Mouse (Mus musculus) CD4-positive, CD25-positive, alpha-beta regulatory T cell, adult 4 months (primary cell): ENCODE results near the gene Lbx1. TPM values are rescaled to one million over a fixed set of nuclear protein-coding genes. Genes with fewer than 3 reads are reported as not detected.

ENCODE experiments used
- ATAC-seq: one replicate; pipeline ENCODE4 v1.8.0; 2017
- polyA plus RNA-seq, 2 experiments: library from polyadenylated mRNA; unstranded; fragments of 100-300 nt; shearing (Covaris generic); gene quantifications; one replicate each; pipeline ENCODE4 v1.2.1; 2017

Lbx1 gene
- polyA plus RNA-seq, 2 experiments from 2014 or later = not detected

DNA sequence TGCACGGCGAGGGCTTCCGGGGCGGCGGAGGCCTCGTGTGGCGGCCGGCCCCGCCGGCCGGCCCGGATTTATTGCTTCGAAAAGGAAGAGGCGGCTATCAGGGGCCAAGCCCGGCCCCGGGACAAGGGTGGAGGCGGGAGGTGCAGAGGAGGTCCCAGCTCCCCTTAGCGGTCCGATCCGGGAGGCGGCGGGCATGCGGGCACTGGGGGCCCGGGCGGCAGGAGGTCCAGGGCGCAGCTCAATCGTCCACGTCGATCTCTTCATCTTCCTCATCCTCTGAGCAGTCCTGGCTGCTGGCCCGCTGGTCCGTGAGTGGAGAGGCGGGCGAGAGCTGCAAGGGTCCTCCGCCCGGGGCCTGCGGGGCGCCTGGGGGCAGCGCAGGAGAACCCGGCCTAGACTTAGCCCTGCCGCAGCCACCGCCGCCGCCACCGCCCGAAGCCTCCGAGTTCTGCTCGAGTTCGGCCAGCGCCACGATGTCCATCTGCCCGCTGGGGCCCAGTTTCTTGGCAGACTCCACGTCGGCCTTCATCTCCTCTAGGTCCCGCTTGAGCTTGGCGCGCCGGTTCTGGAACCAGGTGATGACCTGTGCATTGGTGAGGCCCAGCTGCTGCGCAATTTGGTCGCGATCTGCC lies 2.0 kb downstream of the Lbx1 start:
- no peak for ATAC-seq

DNA sequence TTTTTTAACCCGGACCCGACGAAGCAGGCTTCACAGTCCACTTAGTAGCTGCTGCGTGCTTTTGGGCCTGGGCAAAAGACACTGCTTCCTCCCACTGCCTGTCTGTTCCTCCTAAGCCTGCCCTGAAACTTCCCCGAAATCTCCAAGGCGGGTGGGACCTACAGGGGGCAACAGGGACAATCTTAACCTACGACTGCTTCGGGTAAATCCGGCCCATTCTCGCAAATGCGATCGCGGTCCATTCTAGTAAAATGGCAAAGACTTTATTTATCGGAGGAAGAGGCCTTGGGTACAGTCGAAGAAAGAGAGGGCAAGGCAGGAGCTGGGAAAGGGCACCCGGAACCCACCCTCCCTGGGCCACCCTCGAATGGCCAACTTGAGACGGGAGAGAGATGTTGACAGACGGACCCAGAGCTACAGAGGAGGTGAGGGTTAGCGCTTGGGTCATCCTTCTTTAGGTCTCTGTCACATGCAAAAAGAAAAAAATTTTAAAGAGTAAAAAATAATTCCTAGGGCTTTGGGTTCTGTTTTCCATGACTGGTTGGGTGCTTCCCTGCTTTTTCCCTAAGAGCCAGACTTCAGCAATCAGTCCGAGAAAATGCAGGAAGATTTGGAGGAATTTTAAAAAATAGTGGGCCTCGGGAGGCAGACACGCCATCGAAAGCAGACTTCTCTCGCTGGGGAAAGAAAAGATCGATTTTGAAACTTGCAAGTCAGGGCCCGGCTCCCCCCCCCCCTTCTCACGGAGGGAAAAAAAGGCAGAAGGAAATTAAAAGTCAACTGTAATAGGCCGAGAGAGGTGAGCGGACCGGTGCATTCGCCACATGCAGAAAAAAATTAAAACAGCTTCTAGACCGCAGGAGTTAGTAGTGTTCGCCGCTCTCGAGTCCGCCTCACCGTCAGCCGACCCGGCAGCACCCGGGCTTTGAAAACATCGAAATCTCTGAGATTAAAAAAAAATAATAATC lies 2.9 kb downstream of the Lbx1 start:
- ATAC-seq = no peak

DNA sequence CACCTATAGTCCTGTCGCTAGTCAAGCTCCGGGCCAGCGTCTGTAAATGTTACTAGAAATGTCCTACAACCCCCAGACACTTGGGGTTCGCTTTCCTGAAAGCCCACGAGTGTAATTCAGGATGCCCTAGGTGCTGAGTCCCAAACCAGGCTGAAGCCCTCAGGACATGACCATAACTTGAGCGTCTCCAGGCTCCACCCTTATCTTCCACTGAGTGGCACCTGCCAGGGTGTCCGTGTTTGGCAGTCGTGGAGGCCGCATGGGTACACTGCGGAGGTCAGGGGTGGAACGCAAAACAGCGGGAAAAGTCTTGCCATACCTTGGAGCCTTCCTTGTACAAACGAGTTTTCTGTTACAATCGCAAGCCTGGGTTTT lies 3.6 kb downstream of the Lbx1 start:
- ATAC-seq = no peak

DNA sequence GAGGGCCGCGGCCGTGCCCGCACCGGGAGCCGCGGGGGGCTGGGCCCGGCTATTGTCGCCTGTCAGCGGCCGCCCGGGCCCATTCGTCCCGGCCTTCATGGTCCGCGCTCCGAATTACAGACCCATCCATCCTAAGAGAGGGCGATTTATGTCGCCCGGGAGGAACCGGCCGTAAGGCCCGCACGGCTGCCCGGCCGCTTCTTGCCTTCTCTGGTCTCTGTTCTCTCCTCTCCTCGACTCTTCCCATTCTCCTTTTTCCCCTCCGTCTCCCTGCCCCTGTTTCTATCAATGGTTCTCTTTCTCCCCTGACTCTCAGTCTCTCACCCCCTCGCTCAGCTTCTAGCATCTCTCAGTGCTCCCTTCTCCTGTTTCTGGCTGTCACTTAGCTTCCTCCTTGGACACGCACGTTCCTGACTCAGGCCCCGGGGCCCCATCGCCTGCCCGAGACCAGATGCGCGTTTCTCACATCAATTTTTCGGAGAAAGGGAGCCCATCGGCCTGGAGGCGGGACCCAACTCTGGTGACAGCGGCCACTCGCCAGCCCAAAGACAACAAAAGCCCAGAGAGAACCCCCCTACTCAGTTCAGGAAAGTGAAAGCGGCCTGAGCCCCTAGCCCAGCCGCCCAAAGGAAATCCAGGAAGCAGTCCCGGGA lies 4.1 kb downstream of the Lbx1 start:
- ATAC-seq = no peak

DNA sequence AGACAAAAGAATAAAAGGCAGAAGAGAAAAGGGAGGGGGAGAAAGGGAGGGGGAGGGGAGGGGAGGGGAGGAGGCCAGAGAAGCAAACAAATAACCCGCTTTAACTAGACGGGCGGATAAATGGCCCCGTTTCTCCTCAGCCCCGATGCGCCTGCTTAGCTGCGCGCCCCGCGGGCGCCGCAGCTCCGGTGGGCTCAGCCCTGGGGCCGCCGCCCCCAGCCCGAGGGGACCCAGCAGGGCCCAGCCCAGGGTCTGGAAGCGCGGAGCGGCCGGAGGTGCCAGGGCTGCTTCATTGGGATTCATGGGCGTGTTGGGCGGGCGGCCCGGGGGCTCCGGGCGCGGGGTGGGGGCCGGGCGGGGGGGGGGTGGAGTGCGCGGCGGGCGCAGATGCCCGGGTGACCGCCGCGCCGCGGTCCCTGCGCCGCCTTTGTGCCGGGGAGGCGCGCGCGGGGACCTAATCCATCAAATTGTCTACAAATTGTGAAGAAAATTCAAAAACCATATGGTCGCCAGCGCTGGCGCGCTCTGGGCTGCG lies 4.7 kb downstream of the Lbx1 start:
- ATAC-seq = no peak

DNA sequence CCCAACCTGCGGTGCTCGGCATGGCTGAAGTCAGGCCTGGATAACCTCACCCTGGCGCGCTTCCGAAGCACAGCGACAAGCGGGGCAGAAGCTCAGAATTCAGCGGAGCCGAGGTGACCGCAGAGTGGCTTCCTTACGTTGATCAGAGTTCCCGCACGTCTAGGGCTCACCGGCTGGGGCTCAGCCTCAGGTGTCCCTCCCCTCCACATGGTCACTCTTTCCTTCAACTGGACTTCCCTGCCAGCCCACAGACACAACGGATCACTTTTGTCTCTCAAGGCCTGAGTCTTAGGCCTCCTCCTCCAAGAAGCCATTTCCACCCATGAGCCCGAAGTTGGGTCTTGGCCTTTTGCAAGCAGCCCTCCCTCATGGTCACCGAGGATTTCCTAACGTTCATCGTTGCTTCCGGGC lies 5.4 kb downstream of the Lbx1 start:
- no peak for ATAC-seq

DNA sequence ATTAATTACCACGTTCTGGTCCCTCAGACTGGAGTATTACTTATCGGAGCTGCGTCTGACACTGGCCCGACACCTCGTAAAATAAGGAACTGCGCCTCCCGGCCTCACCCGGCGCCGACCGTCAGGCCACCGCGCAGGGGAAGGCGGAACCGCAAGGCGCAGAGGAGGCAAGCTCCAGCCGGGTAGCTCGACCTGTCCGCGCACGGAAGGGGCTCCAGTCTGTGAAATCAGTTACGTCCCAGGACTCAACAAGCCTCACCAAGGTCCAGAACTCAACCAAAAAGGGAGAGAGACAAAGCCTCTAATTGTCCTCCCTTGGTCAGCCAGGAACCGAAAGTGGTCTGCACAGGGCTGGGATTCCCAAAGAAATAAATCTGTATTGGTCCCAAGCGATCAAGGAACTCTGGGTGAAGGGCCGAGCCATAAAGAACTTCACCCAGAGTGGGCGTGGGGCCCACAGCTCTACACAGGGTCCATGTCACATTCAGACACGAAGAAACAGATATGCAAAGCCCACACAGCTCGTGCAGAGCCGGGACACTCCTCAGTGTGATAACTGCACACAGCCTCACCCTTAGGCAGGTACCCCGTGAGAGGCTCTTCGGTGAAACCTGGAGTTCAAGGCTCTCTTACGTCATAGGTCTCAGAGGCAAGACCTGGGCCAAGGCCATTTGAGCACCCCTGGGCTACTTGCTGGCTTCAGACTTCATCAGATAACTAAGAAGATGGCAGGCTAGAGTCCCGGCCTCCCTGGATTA lies 6.1 kb downstream of the Lbx1 start:
- no peak for ATAC-seq

DNA sequence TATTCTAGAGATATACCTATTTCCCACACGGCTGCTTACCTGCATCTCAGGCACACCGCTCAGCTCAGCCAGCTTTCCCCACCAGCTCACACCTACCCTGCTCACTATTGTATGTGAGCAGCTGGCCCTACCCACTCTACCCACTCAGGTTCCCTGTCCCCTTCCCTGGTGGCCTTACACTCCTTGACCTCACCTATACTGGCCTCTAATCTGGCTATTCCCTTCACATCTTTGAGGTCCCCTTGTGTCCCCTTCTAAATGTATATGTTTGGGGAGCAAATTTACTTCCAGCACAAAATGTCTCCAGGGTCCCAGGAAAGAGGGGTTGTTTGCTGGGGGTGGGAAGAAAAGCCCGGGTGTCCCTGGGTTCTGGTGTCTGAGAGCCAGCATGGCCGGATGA lies 6.8 kb downstream of the Lbx1 start:
- ATAC-seq = no peak

DNA sequence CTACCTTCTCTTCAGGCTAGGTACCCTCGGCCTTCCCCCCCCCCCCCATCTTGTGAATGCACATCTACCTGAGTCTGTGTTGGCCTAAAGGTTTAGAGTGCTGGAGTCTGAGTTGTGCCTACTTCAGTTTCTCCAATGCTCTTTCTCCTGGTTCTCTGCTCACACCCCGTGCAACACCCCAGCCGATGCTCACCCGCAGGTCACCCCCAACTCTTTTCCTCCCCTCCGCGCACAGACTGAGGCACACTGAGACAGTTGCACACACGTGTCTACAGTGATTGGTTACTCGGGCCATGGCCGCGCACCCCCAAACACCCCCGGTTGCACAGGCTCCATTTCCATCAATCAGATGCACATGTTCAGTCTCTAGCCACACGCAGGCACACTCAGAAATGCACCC lies 7.5 kb downstream of the Lbx1 start:
- no peak for ATAC-seq

DNA sequence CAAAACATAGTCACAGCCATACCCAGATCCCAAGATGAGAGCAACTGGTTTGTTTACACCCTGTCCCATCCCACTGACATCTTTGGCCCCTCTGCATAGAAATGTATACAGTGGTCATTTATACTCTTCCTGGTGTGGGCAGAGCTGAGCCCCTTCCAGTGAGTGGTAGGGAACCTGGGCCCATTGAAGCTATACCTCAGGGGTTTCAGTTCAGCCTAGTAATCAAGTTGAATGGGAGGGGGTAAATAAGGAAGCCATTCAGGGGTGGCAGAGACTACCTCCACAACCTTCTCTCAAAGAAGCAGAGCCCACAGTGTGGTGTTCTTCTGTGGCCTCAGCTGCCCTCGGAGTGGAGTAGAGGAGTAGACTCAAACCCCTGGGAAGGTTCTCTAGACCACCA lies 7.9 kb downstream of the Lbx1 start:
- no peak for ATAC-seq

DNA sequence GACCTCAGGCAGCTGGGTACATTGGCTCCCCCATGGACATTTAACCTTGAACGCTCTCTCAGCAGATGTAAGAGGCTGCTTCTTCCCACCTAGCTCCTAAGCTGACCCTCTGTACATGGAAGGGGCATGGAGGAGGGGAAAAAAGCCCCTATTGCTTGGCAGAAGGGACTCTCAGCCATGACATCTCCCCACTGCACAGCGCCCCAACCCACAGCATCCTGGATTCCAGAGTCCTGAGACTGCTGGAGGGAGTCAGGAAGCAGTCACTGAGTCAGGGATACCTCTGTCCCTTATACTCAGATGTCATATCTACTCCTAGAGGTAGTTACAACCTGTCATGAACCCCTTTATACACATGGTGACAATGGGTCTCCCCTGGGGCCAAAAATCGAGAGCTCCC lies 8.6 kb downstream of the Lbx1 start:
- no peak for ATAC-seq

DNA sequence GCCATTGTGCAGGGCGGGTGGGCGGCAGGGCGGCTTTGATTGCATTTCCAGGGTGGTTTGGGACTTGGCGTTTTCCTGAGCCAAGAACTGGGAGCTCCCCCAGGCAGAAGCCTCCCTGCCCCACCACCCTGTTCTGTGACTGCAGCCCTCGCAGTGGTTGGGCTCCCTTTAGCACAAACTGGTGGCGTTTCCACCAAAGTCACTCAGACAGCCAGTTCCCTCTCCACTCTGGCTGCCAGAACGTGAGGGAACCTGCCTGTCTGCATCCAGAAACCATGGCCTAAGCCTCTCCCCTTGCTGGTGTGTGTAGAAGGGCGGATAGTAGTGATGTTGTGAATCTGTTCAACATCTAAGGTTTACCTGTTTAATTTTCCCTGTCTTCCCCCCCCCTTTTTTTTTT lies 9.4 kb downstream of the Lbx1 start:
- no peak for ATAC-seq

DNA sequence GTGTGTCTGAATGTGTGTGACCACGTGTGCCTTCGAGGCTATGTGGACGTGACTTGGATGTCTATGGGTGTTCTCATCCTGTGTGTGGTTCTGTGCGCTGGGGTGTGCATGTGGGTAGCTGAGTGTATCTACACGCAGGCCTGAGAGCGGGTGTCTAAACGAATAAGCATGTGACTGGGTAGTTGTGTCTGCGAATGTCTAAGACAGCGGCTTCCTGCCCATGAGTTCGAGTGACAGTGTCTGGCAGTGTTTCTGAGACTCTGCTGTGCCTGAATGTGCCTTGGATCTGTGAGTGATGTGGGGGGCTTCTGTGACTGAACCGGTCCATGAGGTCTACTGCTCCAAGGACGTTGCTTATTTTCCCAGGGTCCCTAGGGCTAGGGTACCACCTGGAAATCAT lies 10.5 kb downstream of the Lbx1 start:
- no peak for ATAC-seq

DNA sequence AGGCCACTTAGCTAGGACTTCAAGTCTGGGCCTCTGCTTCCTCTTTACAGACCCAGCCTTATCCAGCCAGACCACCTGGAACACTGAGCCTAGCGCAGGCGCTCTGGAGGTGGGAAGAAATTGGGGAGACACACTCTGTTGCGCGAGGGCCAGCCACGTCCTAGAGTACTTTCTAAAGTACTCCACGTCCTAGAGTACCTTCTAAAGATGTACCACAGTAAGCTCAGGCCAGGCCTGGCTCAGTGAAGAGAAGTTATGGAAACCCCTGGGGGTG lies 11.4 kb downstream of the Lbx1 start:
- no peak for ATAC-seq

DNA sequence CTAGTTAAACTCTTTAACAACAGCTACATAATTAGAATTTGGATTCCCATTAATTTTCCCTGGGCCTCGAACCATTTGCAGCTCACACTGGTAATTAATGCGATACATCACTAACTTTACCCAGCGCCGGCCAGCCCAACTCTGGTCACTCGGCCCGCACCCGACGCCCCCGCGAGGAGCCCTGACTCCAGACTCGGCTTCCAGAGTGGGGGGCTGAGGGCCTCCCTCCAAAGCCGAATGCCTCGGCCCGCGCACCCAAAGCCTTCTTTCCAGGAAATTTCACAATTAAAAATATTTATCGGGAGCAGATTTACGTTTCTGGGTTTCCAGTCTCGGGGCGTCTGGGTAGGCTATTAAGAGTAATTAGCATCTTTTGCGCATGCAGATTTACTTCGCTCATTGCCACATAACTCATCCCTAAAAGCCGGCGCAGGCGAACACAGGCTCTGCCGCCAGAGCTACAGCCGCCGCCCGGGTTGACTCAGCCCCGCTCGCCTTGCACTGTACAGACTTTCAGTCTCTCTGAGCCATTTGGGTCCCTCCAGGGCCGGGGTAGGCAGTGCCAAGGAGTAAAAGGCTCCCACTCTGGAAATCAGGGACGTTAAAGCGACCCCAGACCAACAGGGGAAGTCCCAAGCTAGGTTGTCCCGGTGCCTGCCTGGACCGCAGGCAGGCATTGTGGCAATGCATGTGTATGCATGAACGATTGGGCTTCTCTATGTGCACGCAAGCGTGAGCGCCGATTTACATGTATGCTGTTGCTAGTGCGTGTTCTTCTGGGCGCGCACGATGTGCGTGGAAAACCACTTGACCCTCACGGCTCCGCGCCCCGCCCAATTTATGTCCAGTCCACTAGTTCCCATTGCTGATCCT lies 12.0 kb downstream of the Lbx1 start:
- no peak for ATAC-seq

DNA sequence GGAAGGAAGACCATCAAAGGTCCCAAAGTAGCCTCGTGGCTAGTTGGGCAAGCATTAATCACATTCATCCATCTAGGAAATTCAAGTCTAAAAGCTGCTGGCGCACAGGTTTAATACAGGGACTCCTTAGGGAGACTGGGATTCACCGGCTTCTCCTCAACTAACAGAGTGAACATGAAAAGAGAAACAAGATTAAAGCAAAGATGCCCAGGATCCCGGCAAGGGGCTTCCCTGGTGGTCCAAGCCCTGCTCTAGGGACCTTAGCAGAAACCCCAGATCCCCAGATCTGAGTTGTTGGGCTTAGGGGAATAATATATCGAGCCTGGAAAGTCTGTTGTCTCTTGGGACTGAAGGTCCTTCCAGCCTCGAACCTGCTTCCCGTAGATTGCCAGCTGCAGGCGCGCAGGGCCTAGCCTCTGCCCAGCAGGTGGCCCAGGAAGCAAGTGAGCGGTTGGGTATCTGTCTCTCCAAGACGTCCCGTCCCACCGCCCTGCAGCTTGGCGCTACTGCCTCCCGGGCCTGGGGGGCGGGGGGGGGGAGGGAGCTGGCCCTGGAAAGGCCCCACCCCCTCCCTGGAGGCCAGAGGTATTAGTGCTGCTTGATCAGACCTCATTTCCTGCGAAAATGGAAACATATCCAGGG lies 13.3 kb downstream of the Lbx1 start:
- ATAC-seq = no peak

DNA sequence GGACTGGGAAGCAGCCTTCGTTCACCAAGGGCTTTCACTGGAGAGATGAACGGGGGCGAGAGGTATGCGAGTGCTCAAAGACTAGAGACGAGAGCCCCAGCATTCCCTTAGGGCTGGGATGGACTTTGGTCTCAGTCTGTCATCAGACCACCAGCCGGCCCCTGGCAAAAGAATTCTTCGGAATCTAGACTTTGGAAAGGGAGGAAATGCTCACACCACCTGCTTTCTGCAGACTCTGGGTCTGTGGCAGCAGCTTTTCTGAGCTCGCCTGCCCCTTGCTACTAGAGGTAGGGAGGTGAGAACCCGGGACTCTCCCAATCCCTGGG lies 14.2 kb downstream of the Lbx1 start:
- no peak for ATAC-seq

DNA sequence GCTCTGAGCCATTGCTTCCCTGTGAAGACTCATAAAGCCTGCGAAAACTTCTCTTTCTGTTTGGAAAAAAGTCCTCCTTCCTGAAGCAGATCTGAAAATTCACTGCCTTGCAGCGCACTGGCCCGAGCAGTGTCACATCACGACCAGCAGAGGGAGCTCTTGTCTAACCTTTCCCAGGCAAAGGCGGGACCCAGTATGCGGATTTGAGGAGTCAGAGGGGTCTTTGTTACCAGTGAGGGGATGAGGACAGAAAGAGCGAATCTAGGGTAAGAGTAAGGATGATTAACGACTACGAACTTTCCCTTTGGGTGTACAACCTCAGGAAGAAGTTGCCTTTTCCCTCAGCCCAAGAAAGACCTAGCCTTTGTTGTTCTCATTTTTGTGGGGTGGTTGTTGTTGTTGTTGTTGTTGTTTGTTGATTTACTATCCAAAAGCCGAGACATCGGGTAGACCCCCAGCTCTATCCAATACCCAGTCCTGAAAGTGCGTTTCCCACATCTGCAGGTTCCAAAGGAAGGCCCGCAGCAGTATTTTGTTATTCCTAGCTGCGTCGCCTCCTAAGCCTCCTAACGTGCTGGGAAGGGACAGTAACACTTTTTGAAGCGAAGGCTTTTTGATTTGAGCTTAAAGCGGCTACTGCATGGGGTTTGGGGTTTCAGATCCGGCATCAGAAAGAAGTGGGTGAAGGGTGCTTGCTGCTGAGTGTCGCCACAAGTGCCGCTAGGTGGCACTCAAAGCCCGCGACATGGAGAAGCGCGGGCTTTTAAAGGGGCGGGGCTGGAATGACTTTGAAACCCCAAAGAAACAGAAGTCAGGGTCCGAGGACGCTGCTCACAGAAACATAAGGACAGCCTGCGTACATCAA lies 14.8 kb downstream of the Lbx1 start:
- ATAC-seq = peak; percentile 89

DNA sequence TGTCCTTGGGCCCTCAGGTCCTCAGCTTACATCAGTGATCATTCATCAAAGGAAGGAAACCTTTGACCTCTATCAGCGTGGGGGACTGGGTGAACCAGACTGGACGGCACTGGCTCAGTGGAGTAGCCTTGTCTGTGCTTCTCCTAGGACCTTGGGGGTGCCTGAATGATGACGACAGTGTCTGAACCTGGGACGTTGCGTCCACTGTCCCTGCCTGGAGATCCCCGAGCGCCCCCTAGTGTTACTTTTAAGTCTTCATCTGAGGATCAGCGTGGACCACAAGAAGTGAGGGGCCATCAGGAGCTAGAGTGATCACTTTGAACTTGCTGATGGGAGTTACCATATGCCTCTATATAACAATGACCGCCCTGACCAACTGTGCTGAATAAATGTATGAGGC lies 19.4 kb downstream of the Lbx1 start:
- no peak for ATAC-seq

DNA sequence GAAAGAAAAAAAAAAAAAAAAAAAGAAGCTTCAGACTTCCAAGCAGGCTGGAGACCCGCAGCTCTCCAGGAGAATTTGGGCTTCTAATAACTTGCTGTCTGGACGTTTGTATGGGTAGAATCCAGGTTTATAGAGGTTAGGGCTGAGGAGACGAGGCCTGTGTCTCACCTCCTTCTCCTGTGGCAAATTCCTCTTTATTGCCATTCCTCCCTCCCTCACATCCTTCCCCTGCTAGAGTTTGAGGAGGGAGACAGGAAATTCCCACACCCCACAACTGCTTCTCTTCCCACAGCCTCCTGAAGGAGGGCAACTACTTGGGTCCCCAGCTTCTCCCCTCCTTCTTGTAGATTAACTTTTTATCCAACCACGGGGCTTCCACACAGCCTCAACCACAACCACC lies 20.2 kb downstream of the Lbx1 start:
- ATAC-seq = no peak
